Mouse (Mus musculus) embryo, embryonic 11 days (tissue): ENCODE results near the gene Cldn15.
A peak's percentile ranks its signal among the peaks of the same experiment; 100 is the strongest.

ENCODE experiments used
- DNase-seq: peaks from one replicate; pipeline ENCODE4 v3.0.0-alpha.2; 2015

Gene Cldn15

DNA sequence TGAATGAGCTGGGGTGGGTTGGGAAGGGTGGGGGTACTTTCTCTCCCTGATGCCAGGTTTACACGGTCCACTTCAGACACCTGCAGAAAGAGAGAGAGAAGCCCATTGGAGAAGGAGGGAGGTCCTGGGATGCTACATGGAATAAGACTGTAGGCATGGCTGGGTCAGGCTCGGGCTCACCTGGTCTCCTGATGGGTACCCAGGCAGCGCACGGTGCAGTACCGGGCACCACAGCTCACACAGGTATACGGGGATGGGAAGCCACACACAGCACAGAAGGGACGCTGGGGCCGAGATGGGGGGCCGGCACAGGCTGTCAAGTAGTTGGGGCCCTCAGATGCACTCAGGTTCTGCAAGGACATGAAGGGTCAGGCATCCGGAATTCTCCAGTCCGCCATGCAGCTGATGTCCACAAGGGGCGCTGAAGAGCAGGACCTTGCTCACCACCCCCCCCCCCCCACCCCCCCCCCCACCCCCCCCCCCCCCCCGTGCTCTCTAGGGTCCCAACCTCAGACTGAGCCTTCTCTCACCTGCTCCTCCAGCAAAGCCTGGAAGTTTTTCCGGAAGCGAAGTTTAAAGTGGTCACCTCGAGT, 16.0 kb downstream of the Cldn15 start:
- DNase-seq = peak; percentile 61

DNA sequence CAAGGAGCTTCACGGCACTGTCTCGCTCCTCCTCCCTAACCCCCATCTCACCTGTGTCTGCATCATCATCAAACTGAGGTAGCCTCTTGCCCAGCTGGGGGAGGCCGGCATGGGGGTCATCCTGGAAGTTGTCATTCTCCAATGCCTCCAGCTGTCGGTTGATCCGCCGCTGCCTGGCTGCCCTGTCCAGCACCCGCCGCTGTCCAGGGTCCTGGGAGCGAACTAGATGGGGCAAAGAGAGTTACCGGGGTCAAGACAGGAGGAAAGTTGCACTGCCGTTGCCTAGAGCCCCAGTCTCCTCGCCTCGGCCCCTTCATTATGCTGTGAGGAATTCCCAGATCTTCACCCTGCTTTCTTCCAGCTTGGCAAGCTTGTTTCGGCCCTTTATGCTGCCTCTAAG, 18.4 kb downstream of the Cldn15 start:
- DNase-seq = peak; percentile 33

DNA sequence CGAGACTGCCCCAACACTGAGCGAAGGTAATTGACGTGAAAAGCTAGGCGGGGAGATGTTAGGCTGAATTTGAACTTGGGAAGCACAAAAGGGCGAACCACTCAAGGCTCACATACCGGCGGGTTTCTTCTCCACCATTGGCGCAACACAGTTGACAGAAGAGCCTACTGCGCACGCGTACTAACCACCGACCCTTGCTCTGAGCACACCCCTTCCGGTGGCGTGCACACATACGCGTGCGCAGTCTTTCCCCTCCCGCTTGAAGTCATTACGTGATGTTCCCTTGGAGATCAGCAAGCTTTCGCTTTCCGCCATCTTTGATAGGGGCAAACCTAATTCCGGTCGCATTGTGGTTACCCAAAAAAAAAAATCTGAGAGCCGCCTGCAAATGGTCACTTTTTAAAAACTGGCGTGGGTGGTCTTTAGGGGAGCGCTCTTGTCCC, 20.3 kb downstream of the Cldn15 start, which contains the start of gene Plod3:
TSS of gene Plod3 (plus strand) at position 325 of the 443 bp plus-strand sequence.
- DNase-seq = peak; percentile 100

DNA sequence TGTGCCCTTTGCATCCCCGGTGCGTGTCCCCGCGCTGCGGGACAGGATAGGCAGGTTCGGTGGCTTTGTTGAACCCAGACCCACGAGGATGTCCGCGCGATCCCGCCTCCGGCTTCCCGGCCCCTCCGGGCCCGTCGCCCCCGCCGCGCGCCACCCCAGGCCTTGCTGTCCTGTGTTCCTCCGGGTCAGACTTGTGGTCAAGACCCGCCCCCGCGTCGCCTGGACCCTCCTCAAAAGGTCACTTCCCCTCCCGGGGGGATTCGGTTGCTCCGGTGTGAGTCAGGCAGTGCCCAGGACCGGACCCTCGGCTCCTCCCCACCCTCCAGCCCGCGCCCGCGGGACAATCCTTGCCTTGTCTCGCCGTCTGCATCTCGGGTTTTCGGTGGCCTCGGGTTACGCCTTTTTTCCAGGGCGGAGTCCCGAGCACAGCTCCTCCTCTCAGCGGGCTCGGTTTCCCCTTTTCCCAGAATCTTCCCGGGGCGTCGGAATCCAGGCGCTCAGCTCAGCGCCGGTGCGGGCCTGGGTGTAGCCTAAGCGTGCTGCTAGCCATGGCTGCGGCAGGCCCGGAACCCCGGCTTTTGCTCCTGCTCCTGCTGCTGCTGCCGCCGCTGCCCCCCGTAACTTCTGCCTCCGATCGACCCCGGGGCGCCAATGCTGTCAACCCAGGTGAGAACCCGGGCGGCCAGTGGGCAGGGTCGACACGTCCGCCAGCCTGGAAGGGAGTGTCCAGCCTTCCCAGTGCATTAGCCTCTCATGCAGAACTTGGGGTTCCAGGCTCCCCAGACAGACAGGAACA, 20.9 kb downstream of the Cldn15 start:
- peak; percentile 84 for DNase-seq

DNA sequence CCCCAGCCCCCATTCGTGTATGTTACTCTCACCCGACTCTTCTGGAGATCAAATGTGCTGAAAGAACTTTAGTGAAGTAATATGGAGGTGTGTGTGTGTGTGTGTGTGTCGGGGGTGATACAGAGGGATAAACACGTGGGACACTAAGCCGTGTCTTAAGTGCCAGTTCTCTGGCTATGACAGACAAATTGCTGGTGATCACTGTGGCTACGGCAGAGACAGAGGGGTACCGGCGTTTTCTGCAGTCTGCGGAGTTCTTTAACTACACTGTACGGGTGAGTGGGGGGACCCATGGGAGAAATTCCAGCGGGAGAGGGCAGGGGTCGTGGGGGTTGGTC, 21.5 kb downstream of the Cldn15 start, which contains the start of gene Znhit1:
TSS of gene Znhit1 (minus strand) at position 88 of the 338 bp plus-strand sequence.
- peak; percentile 32 for DNase-seq

DNA sequence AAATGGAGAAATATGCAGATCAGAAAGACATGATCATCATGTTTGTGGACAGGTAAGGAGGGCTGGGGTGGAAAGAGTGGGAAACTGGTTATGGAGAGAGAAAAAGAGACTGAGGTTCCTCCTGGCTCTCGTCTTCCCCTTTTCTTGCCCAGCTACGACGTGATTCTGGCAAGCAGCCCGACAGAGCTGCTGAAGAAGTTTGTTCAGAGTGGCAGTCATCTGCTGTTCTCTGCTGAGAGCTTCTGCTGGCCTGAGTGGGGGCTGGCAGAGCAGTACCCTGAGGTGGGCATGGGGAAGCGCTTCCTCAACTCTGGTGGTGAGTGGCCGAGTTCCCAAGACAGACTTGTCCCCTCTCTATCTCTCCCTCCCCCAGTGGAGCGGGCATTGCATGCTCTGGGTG, 22.0 kb downstream of the Cldn15 start:
- no peak for DNase-seq

GRCm38 (mm10) chr5:136989801-136990200, 23.4 kb downstream of the Cldn15 start:
- DNase-seq = no peak

DNA sequence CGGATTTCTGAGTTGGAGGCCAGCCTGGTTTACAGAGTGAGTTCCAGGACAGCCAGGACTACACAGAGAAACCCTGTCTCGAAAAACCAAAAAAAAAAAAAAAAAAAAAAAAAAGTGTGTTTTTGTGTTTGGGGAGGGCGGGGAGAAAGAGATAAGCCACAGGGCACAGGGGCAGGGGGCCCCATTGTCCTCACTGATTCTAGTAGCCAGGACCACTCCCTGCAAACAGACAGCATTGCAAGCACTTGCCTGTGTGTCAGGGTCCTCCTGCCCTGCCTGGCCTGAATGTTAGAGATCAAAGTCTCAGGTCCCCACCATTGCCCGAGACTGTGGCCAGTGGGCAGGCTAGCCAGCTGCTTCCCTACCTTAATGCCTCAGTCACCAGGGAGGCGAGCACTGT, 33.0 kb downstream of the Cldn15 start:
- no peak for DNase-seq

DNA sequence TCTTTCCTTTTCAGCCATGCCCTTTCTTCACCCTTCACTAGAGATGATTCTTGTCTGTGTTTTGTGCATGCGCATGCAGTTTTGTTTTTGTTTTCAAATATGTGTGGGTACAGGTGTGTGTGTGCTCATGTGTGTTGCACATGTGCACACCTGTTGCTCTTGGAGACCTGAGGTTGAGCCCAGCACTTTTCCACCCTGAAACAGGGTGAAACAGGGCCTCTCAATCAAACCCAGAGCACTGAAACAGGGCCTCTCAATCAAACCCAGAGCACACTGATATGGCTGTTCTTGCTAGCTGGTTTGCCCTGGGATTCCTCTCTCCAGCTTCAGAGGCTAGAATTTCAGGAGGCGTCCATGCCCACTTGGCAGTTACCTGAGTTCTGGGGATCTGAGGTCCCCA, 34.2 kb downstream of the Cldn15 start:
- DNase-seq = peak; percentile 20

GRCm38 (mm10) chr5:137007276-137007675, 40.9 kb downstream of the Cldn15 start:
- no peak for DNase-seq

- DNase-seq = peak; percentile 65
Measured at GRCm38 (mm10) chr5:137009988-137010387, 43.6 kb downstream of the Cldn15 start.

GRCm38 (mm10) chr5:137012401-137012950, 46.1 kb downstream of the Cldn15 start:
- no peak for DNase-seq

DNA sequence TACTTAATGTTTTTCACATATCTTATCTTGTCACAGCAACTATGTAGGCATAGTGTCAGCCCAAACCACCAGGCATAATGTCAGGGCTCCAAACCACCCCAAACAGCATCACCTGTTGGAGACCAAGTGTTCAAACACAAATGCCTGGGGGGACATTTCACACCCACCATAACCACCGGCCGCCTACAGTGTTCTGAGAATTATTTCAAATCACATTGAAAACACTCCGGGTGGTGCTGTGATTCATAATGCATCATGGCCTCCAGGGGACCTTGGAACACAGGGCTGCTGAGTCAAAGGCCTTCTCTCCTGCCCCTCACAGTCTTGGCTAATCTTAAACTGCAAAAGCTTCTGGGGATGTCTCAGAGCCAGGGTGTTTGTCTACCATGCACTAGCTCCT, 49.5 kb downstream of the Cldn15 start:
- no peak for DNase-seq

DNA sequence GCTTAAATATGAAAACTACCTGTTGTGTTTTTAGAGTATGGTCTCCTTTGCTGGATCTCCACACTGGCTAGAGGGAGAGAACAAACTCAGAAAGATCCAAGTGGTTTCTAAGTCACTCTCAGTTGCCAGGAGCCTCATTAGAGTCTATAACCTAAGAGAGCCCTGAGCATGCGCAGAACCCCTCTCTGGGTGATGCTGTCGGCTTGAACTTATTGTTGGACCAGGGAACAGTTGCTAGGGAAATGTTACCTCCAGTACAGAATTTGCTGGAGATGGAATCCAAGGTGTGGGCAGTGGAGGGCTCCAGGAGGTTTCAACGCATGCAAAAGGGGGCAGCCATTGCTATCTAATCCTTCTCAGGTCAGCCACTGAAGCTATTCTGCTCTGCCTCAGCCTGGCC, 57.9 kb downstream of the Cldn15 start:
- no peak for DNase-seq

- peak; percentile 83 for DNase-seq
Measured at GRCm38 (mm10) chr5:137025132-137025531, 58.7 kb downstream of the Cldn15 start.
